Mouse (Mus musculus) limb, embryonic 13.5 days (tissue): ENCODE data around the gene Bckdk. TPM values are rescaled to one million over a fixed set of nuclear protein-coding genes. Genes with fewer than 3 reads are reported as not detected.
"Not testable (repeated sequence)": the region's sequence is repeated elsewhere in the genome, so short reads cannot be mapped to it uniquely, and the experiment has no call there.

Experiments used
- ATAC-seq: fragments of 200-750 bp; cut with Nextera tagmentation; 2 replicates; pipeline ENCODE4 v1.8.0; 2017; ENCODE audit warnings: low read depth, moderate number of reproducible peaks, moderate TSS enrichment; ENCODE audit not compliant: low FRiP score
- H3K27ac ChIP-seq: fragments of 300-500 bp; sonication (generic); 2 replicates; pipeline ENCODE4 v1.5.1; 2015; ENCODE audit warnings: inconsistent platforms, mild to moderate bottlenecking, moderate library complexity
- H3K27me3 ChIP-seq: fragments of 300-500 bp; sonication (generic); 2 replicates; pipeline ENCODE4 v1.6.1; 2015; ENCODE audit warnings: mild to moderate bottlenecking, inconsistent platforms
- H3K36me3 ChIP-seq: fragments of 300-500 bp; sonication (generic); 2 replicates; pipeline ENCODE4 v1.6.1; 2015; ENCODE audit warnings: inconsistent platforms, mild to moderate bottlenecking, moderate library complexity
- H3K4me1 ChIP-seq: fragments of 300-500 bp; sonication (generic); 2 replicates; pipeline ENCODE4 v1.6.1; 2015; ENCODE audit warnings: inconsistent platforms
- H3K4me2 ChIP-seq: fragments of 300-500 bp; sonication (generic); replicated peaks from 2 replicates; pipeline ENCODE4 v1.6.1; 2015; ENCODE audit warnings: inconsistent platforms, mild to moderate bottlenecking, moderate library complexity
- H3K4me3 ChIP-seq: fragments of 300-500 bp; sonication (generic); 2 replicates; pipeline ENCODE4 v1.5.1; 2015; ENCODE audit warnings: moderate library complexity, mild to moderate bottlenecking, inconsistent platforms
- H3K9ac ChIP-seq: fragments of 300-500 bp; sonication (generic); 2 replicates; pipeline ENCODE4 v1.6.1; 2015; ENCODE audit warnings: mild to moderate bottlenecking, inconsistent platforms
- H3K9me3 ChIP-seq: fragments of 300-500 bp; sonication (generic); 2 replicates; pipeline ENCODE4 v1.6.1; 2016; ENCODE audit warnings: inconsistent platforms
- WGBS: fragments of 180-500 bp; shearing (Covaris S2); methylation state at CpG from one replicate; pipeline ENCODE4 v1.1.7; 2015; 5-methylcytosine and 5-hydroxymethylcytosine counted together
- polyA plus RNA-seq: library from polyadenylated mRNA; unstranded; fragments of >200 nt; fragmentation: Nextera tagmentation; extraction: Ambion mirVana; gene quantifications from 2 replicates; pipeline ENCODE4 v1.2.1, GENCODE M21; 2015

Bckdk gene
- polyA plus RNA-seq, 1 experiment from 2014 or later: 85.3 TPM

- H3K4me1 ChIP-seq: peaks cover 22% of the 10 kb centered on the region
- no peak overlapping the region for H3K27ac ChIP-seq
- WGBS: 83% methylated on average over 5 of the region's 5 CpGs
- no peak overlapping the region for H3K4me2 ChIP-seq
- no peak overlapping the region for H3K9ac ChIP-seq
- no peaks in the 10 kb centered on the region for H3K36me3 ChIP-seq
- peaks cover 17% of the 10 kb centered on the region for H3K27me3 ChIP-seq
- H3K9me3 ChIP-seq: no peaks in the 10 kb centered on the region
- no peak overlapping the region for H3K4me3 ChIP-seq
- no peak for ATAC-seq
Measured at GRCm38 (mm10) chr7:127934075-127934474, 30.2 kb downstream of the Bckdk start.

GRCm38 (mm10) chr7:127935028-127935722, 31.3 kb downstream of the Bckdk start:
- Histone ChIP-seq H3K4me2 (peak overlapping the region; percentile 83), H3K4me1 (peaks cover 16% of the 10 kb centered on the region), H3K9ac (peak overlapping the region; percentile 88), H3K9me3 (no peaks in the 10 kb centered on the region), H3K36me3 (no peaks in the 10 kb centered on the region), H3K27ac (peak overlapping the region; percentile 39; the same call in 1 of the 2 replicates), H3K27me3 (peaks cover 6% of the 10 kb centered on the region), H3K4me3 (peak overlapping the region; percentile 73)
- WGBS: 6% methylated on average over 32 of the region's 32 CpGs
- peak; percentile 95 for ATAC-seq

GRCm38 (mm10) chr7:127935748-127936159, 31.9 kb downstream of the Bckdk start:
- H3K4me2 ChIP-seq: peak overlapping the region; percentile 83
- no peaks in the 10 kb centered on the region; the same call in 1 of the 2 replicates for H3K27me3 ChIP-seq
- WGBS: 1% methylated on average over 38 of the region's 38 CpGs
- peak overlapping the region; percentile 39; the same call in 1 of the 2 replicates for H3K27ac ChIP-seq
- peak overlapping the region; percentile 88 for H3K9ac ChIP-seq
- ATAC-seq: peak; percentile 62
- H3K36me3 ChIP-seq: no peaks in the 10 kb centered on the region
- peak overlapping the region; percentile 73 for H3K4me3 ChIP-seq
- H3K4me1 ChIP-seq: peaks cover 16% of the 10 kb centered on the region
- H3K9me3 ChIP-seq: no peaks in the 10 kb centered on the region

- Histone ChIP-seq H3K9me3 (no peaks in the 10 kb centered on the region), H3K27me3 (no peaks in the 10 kb centered on the region), H3K4me2 (peak overlapping the region; percentile 83), H3K36me3 (no peaks in the 10 kb centered on the region), H3K4me3 (peak overlapping the region; percentile 73), H3K27ac (no peak overlapping the region), H3K9ac (peak overlapping the region; percentile 88), H3K4me1 (peaks cover 16% of the 10 kb centered on the region)
- ATAC-seq: no peak
- 57% methylated on average over 18 of the region's 18 CpGs for WGBS
Measured at GRCm38 (mm10) chr7:127936216-127936884, 32.5 kb downstream of the Bckdk start.

GRCm38 (mm10) chr7:127942097-127942496, 38.2 kb downstream of the Bckdk start:
- H3K36me3 ChIP-seq, H3K4me2 ChIP-seq, H3K9me3 ChIP-seq, ATAC-seq, H3K4me3 ChIP-seq, H3K27ac ChIP-seq, H3K4me1 ChIP-seq, H3K9ac ChIP-seq: not testable (repeated sequence)
- 65% methylated on average over 2 of the region's 2 CpGs for WGBS
- peaks cover 41% of the 10 kb centered on the region for H3K27me3 ChIP-seq

GRCm38 (mm10) chr7:127944614-127945013, 40.7 kb downstream of the Bckdk start:
- Histone ChIP-seq H3K9me3 (no peaks in the 10 kb centered on the region), H3K9ac (peak overlapping the region; percentile 35), H3K27me3 (peaks cover 43% of the 10 kb centered on the region), H3K4me2 (peak overlapping the region; percentile 42), H3K36me3 (no peaks in the 10 kb centered on the region), H3K4me1 (peaks cover 5% of the 10 kb centered on the region; the same call in 1 of the 2 replicates), H3K4me3 (peak overlapping the region; percentile 18), H3K27ac (no peak overlapping the region)
- ATAC-seq: no peak
- 8% methylated on average over 23 of the region's 23 CpGs for WGBS

GRCm38 (mm10) chr7:127946470-127947023, 42.7 kb downstream of the Bckdk start, which contains the start of gene Prss36:
Gene Prss36 (minus strand): TSS chr7:127946725.
- Histone ChIP-seq H3K9me3 (no peaks in the 10 kb centered on the region), H3K9ac (no peak within 1 kb of the TSS), H3K36me3 (no peaks in the 10 kb centered on the region), H3K4me2 (no peak within 1 kb of the TSS), H3K4me3 (no peak within 1 kb of the TSS), H3K27me3 (peaks cover 50% of the 10 kb centered on the region), H3K27ac (no peak within 1 kb of the TSS), H3K4me1 (peaks cover 5% of the 10 kb centered on the region; the same call in 1 of the 2 replicates)
- no peak for ATAC-seq
- WGBS: 84% methylated on average over 6 of the region's 6 CpGs

- H3K4me1 ChIP-seq: no peaks in the 10 kb centered on the region
- peaks cover 16% of the 10 kb centered on the region; the same call in 1 of the 2 replicates for H3K27me3 ChIP-seq
- 38% methylated on average over 13 of the region's 13 CpGs for WGBS
- no peak overlapping the region for H3K4me3 ChIP-seq
- H3K9ac ChIP-seq: no peak overlapping the region
- H3K27ac ChIP-seq: no peak overlapping the region
- no peaks in the 10 kb centered on the region for H3K9me3 ChIP-seq
- ATAC-seq: no peak
- no peak overlapping the region for H3K4me2 ChIP-seq
- no peaks in the 10 kb centered on the region for H3K36me3 ChIP-seq
Measured at GRCm38 (mm10) chr7:127952864-127953581, 49.1 kb downstream of the Bckdk start.

- Histone ChIP-seq H3K4me1 (no peaks in the 10 kb centered on the region), H3K9ac (no peak overlapping the region), H3K36me3 (no peaks in the 10 kb centered on the region), H3K4me2 (no peak overlapping the region), H3K9me3 (no peaks in the 10 kb centered on the region), H3K27me3 (no peaks in the 10 kb centered on the region), H3K27ac (no peak overlapping the region), H3K4me3 (no peak overlapping the region)
- WGBS: 59% methylated on average over 5 of the region's 5 CpGs
- no peak for ATAC-seq
Measured at GRCm38 (mm10) chr7:127959364-127959763, 55.5 kb downstream of the Bckdk start.
